Mouse (Mus musculus): ENCODE measurements around the gene C1qtnf1. TPM values are rescaled to one million over a fixed set of nuclear protein-coding genes. Genes with fewer than 3 reads are reported as not detected.

The C1qtnf1 gene
- polyA plus RNA-seq, 1 experiment from 2014 or later: 3.3 TPM

DNA sequence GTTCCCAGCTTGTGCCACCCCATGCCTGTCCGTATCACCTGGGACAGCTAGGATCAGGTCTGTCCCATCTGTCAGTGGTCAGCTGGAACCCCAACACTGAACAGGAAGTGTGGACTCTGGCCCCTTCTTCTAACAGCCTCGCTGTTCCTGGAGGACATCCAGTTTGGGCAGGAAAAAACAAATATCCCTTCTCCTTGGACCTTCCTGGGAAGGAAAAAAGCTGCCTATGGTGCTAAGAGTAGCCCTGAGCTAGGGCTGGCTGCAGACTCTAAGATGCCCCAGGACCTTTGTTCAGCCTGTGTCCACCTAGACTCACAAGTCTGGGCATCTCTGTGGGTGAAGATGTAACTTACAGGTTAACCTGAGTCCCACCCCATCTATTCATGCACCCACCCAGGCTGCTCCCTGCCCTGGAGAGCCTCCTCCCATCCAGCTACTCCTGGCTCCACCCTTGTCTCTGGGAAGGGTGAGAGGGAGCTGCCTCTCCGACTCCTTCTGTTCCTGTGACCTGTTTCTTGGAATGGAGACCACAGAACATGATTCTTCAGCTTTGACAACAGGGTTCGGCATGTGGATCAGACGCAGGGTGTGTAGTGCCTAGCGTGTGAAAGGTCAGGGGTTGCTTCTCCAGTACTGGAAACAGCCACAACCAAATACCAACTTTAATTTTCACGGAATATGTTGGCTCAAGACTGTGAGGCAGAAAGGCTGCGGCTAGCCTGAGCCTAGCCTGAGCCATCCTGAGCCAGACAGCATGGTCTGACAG is 1.1 kb downstream of the C1qtnf1 start:
- Histone ChIP-seq H3K9me3 (ENCODE audit: control insufficient read depth, low read length) (no peaks in the 10 kb centered on the region), H3K4me1 (replicated peaks; ENCODE audit: control insufficient read depth, insufficient read depth, low read length) (peaks cover 38% of the 10 kb centered on the region), H3K9ac (replicated peaks; ENCODE audit: low read depth, low read length) (no peak overlapping the region), H3K27me3 (replicated peaks; ENCODE audit: control insufficient read depth, insufficient read depth, low read length) (no peaks in the 10 kb centered on the region), H3K4me2 (ENCODE audit: low read length) (peak overlapping the region; percentile 25), H3K27ac (ENCODE audit: low read length) (no peak overlapping the region), H3K36me3 (ENCODE audit: control insufficient read depth, insufficient read depth) (no peaks in the 10 kb centered on the region), H3K4me3 (replicated peaks; ENCODE audit: low read length) (no peak overlapping the region; the same call in 1 of the 2 replicates)
- ATAC-seq: no peak
- WGBS: 65% methylated on average over 8 of the region's 8 CpGs

DNA sequence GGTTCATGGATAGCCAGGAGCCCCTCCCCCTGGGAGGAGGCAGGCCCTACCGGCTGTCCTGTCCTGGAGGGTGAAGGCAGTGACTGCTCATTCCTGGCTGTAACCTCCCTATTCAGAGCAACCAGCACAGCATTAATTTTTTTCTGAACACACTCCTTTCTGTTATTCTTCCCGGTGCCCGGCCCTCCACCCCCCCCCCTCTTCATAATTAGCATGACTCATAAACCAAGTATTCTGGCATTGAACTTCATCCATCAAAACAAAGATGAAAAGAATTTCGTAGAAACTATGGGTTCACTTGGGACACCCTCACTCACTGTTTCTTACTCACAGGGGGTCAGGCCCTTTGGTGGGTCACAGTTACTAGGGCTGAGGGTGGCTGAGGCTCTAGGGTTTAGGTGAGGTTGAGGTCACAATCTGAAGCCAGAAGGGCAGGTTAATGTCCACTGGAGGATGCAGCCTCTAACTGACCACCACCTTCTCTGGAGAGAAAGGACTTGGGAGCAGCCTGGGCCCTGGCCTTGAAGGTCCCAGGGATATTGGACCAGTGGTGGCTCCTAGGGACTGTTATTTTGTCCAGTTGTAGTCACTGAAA is 2.4 kb downstream of the C1qtnf1 start:
- ATAC-seq: no peak
- Histone ChIP-seq H3K9ac (replicated peaks; ENCODE audit: low read depth, low read length) (no peak overlapping the region), H3K9me3 (ENCODE audit: control insufficient read depth, low read length) (no peaks in the 10 kb centered on the region), H3K27ac (ENCODE audit: low read length) (no peak overlapping the region), H3K27me3 (replicated peaks; ENCODE audit: control insufficient read depth, insufficient read depth, low read length) (no peaks in the 10 kb centered on the region), H3K4me3 (replicated peaks; ENCODE audit: low read length) (no peak overlapping the region), H3K4me2 (ENCODE audit: low read length) (no peak overlapping the region; the same call in 1 of the 2 replicates), H3K4me1 (replicated peaks; ENCODE audit: control insufficient read depth, insufficient read depth, low read length) (peaks cover 35% of the 10 kb centered on the region), H3K36me3 (ENCODE audit: control insufficient read depth, insufficient read depth) (no peaks in the 10 kb centered on the region)
- 24% methylated on average over 4 of the region's 4 CpGs for WGBS

DNA sequence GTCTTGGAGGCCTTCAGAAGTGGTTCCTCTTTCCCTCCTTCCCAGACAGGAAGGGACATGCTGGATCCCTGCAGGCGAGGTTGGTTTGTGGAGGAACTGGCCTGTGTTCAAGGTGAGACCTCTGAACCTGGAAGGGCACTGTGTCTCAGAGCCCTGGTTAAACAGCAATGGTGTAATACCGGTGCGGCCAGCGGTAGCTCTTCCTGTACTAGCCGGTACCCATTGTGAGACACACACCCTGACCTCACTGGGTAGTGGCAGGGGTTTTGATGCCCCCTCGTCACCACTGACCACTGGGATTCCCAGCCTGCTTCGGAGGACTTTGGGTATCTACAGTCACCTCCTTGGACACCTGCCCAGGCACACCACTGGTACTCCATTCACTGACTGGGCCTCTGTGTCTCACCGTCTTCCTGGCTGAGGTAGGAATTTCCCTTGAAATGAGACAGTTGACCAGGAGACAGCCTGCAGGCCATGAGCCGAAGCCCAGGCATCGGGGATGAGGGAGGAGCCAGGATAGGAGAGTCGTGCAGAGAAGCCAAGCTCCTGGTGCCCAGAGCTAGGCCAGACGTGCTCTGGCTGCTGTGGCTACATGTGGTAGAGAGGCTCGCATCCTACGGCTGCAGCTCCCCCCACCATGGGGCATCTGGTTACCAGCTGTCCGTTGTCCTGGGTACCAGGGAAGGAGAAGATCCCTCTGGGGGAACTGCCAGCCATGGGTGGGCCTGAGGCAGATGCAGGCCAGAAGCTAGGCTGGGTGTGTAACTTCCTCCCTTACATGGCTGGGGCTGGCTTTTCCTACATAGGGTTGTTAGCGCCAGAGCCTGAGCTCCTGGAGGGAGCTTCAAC is 3.3 kb downstream of the C1qtnf1 start:
- Histone ChIP-seq H3K27ac (ENCODE audit: low read length) (no peak overlapping the region), H3K9me3 (ENCODE audit: control insufficient read depth, low read length) (no peaks in the 10 kb centered on the region), H3K9ac (replicated peaks; ENCODE audit: low read depth, low read length) (no peak overlapping the region), H3K4me3 (replicated peaks; ENCODE audit: low read length) (no peak overlapping the region), H3K4me2 (ENCODE audit: low read length) (no peak overlapping the region), H3K36me3 (ENCODE audit: control insufficient read depth, insufficient read depth) (no peaks in the 10 kb centered on the region), H3K4me1 (replicated peaks; ENCODE audit: control insufficient read depth, insufficient read depth, low read length) (peaks cover 37% of the 10 kb centered on the region), H3K27me3 (replicated peaks; ENCODE audit: control insufficient read depth, insufficient read depth, low read length) (no peaks in the 10 kb centered on the region)
- no peak for ATAC-seq
- WGBS: 84% methylated on average over 16 of the region's 16 CpGs

DNA sequence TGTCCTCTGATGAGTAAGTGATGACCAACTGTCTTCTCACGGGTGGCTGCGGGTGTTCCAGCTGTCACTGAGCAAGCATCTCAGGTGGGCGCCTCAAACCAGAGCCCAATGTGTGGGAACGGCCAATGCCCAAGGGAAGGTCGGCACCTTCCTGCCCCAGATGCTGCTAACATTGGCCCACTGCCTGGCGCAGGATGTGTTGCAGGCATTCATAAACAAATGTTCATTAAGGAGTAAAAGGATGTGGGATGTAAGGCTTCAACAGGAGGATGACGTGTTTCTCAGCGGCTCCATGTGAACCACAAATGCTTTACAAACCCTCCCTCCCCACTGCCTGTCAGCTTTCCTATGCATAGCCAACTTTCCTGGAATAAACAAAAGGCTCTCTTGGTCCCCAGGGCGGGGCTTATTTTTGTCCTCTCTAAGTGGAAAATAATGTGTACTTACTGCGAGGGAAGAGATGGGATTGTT is 5.4 kb downstream of the C1qtnf1 start:
- Histone ChIP-seq H3K9me3 (ENCODE audit: control insufficient read depth, low read length) (no peaks in the 10 kb centered on the region), H3K4me1 (replicated peaks; ENCODE audit: control insufficient read depth, insufficient read depth, low read length) (peaks cover 41% of the 10 kb centered on the region), H3K27ac (ENCODE audit: low read length) (no peak overlapping the region), H3K4me2 (ENCODE audit: low read length) (peak overlapping the region; percentile 34), H3K27me3 (replicated peaks; ENCODE audit: control insufficient read depth, insufficient read depth, low read length) (no peaks in the 10 kb centered on the region), H3K36me3 (ENCODE audit: control insufficient read depth, insufficient read depth) (no peaks in the 10 kb centered on the region), H3K4me3 (replicated peaks; ENCODE audit: low read length) (peak overlapping the region; percentile 18), H3K9ac (replicated peaks; ENCODE audit: low read depth, low read length) (peak overlapping the region; percentile 3; the same call in 1 of the 2 replicates)
- no peak for ATAC-seq
- WGBS: 40% methylated on average over 10 of the region's 10 CpGs

DNA sequence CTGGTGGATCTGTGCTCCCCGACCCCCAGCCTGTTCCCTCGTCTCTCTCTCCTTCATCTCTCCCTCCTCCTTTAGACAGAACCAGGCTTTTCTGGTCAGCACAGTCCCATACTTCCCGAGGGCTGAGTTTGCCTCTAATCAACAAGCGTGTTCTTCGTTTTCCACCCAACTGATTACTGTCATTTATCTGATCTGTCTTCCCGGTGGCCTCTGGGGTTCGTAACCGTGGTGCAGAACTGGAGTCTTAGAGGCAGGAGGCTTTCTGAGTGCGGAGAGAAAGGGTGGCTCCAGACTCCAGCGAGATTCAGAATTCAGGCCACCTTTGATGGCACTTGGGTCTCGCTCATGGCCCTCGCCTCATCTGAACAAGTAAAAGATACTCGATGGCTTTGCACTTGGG is 6.1 kb downstream of the C1qtnf1 start:
- peak overlapping the region; percentile 2; the same call in 1 of the 2 replicates for H3K9ac ChIP-seq (replicated peaks; ENCODE audit: low read depth, low read length)
- H3K4me2 ChIP-seq (ENCODE audit: low read length): peak overlapping the region; percentile 34
- no peak for ATAC-seq
- H3K9me3 ChIP-seq (ENCODE audit: control insufficient read depth, low read length): no peaks in the 10 kb centered on the region
- H3K36me3 ChIP-seq (ENCODE audit: control insufficient read depth, insufficient read depth): no peaks in the 10 kb centered on the region
- 54% methylated on average over 13 of the region's 13 CpGs for WGBS
- H3K4me3 ChIP-seq (replicated peaks; ENCODE audit: low read length): peak overlapping the region; percentile 18
- no peak overlapping the region for H3K27ac ChIP-seq (ENCODE audit: low read length)
- H3K4me1 ChIP-seq (replicated peaks; ENCODE audit: control insufficient read depth, insufficient read depth, low read length): peaks cover 42% of the 10 kb centered on the region
- no peaks in the 10 kb centered on the region for H3K27me3 ChIP-seq (replicated peaks; ENCODE audit: control insufficient read depth, insufficient read depth, low read length)

DNA sequence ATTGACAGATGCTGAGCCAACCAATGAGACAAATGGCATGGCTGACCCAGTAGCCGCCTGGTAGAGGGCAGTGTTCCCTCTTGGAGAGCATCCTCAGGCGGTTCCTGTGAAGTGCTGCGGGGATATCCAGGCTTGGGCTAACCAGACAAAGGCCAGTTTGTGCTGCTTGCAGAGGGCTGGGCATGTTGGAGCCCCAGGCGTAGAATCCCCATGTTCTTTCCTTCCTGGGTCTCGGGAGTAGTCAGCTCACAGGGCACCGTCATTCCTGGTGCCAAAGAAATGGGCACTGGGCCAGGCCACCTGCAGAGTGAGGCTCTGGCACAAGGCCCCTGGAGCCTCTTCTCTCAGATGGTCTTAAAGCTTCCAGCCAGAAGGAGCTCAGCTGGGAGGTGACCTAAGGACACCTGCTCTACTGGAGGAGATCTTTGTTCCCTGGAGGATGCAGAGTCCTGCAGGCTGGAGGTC is 8.5 kb downstream of the C1qtnf1 start:
- H3K4me2 ChIP-seq (ENCODE audit: low read length): no peak overlapping the region
- peak; percentile 35; the same call in 1 of the 2 replicates for ATAC-seq
- no peaks in the 10 kb centered on the region for H3K9me3 ChIP-seq (ENCODE audit: control insufficient read depth, low read length)
- 0 out of 2 replicates have a peak overlapping the region, but pooled peaks have one; percentile 30 for H3K27ac ChIP-seq (ENCODE audit: low read length)
- H3K9ac ChIP-seq (replicated peaks; ENCODE audit: low read depth, low read length): no peak overlapping the region
- H3K36me3 ChIP-seq (ENCODE audit: control insufficient read depth, insufficient read depth): no peaks in the 10 kb centered on the region
- H3K4me1 ChIP-seq (replicated peaks; ENCODE audit: control insufficient read depth, insufficient read depth, low read length): peaks cover 40% of the 10 kb centered on the region
- 10% methylated on average over 6 of the region's 6 CpGs for WGBS
- H3K4me3 ChIP-seq (replicated peaks; ENCODE audit: low read length): no peak overlapping the region
- no peaks in the 10 kb centered on the region for H3K27me3 ChIP-seq (replicated peaks; ENCODE audit: control insufficient read depth, insufficient read depth, low read length)

DNA sequence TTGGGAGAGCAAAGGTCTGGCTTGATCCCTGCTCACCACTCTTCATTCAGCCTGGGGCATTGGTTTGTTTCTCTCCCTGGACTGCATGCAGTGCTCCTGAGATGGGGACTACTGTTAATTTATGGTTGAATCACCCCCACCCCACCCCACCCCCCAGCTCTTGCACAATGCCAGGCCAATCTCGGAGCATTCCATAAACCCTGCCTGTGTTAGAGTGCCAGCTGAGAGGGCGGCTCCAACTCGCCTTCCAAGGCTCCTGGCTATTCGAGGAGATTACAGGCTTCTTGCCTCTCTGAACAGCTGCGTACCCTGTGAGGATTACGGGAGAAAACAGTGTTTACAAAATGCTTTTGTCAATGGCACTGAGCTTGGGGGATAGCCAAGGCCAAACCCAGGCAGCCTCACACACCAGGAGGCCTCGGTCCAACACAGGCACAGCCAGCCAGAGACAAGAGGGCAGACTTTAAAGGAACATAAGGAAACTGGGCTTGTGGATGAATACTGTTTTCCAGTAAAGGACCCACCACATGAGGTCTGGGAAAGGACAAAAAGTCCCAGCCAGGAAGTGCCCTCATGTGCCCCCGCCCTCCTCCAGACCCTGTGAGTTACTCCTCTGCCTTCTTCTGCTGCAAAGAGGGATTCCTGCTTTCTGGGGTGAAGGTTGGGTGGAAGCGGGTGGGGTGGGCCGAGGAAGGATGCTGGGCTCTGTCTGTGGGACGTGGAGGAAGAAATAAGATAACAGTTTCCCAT is 10.8 kb downstream of the C1qtnf1 start:
- peaks cover 33% of the 10 kb centered on the region for H3K4me1 ChIP-seq (replicated peaks; ENCODE audit: control insufficient read depth, insufficient read depth, low read length)
- H3K4me2 ChIP-seq (ENCODE audit: low read length): no peak overlapping the region; the same call in 1 of the 2 replicates
- 13% methylated on average over 11 of the region's 11 CpGs for WGBS
- H3K36me3 ChIP-seq (ENCODE audit: control insufficient read depth, insufficient read depth): no peaks in the 10 kb centered on the region
- H3K9ac ChIP-seq (replicated peaks; ENCODE audit: low read depth, low read length): 0 out of 2 replicates have a peak overlapping the region, but pooled peaks have one; percentile 26
- H3K4me3 ChIP-seq (replicated peaks; ENCODE audit: low read length): no peak overlapping the region
- H3K9me3 ChIP-seq (ENCODE audit: control insufficient read depth, low read length): no peaks in the 10 kb centered on the region
- ATAC-seq: peak; percentile 83
- peak overlapping the region; percentile 71 for H3K27ac ChIP-seq (ENCODE audit: low read length)
- no peaks in the 10 kb centered on the region for H3K27me3 ChIP-seq (replicated peaks; ENCODE audit: control insufficient read depth, insufficient read depth, low read length)

DNA sequence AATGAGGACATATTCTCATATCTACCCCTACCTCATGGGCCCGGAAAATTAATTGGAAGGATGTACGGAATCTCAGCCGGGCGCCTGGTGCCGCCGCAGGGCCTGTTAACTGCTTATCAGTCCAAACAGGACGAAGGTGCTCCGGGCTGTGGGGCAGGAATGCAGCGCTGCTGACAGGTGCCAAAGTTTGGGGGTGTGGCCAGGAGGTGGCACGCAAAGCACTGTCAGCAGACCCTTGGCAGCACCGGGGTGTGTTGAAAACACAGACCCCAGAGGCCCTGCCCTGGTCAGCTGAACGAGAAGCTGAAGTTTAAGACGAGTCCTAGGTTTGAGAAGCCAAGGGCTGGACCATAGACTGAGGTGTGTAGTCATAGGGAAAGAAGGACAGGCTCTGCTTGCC is 14.7 kb downstream of the C1qtnf1 start:
- Histone ChIP-seq H3K4me3 (replicated peaks; ENCODE audit: low read length) (no peak overlapping the region), H3K4me1 (replicated peaks; ENCODE audit: control insufficient read depth, insufficient read depth, low read length) (peaks cover 18% of the 10 kb centered on the region), H3K9ac (replicated peaks; ENCODE audit: low read depth, low read length) (no peak overlapping the region), H3K27me3 (replicated peaks; ENCODE audit: control insufficient read depth, insufficient read depth, low read length) (no peaks in the 10 kb centered on the region), H3K36me3 (ENCODE audit: control insufficient read depth, insufficient read depth) (no peaks in the 10 kb centered on the region), H3K4me2 (ENCODE audit: low read length) (no peak overlapping the region), H3K27ac (ENCODE audit: low read length) (no peak overlapping the region), H3K9me3 (ENCODE audit: control insufficient read depth, low read length) (no peaks in the 10 kb centered on the region)
- no peak for ATAC-seq
- WGBS: 76% methylated on average over 13 of the region's 13 CpGs

Data from forebrain, embryonic 16.5 days (tissue).